In genomic region chr6:86438272-86439118, GRCm38 (mm10) we compare ENCODE assay signal across 8 mouse cellular contexts. TPM values are rescaled to one million over a fixed set of nuclear protein-coding genes. Genes with fewer than 3 reads are reported as not detected.
A peak's percentile ranks its signal among the peaks of the same experiment; 100 is the strongest.
DNase-seq lines count a peak whose midpoint lies in the region; ATAC-seq lines count a peak whose summit lies in the region.

C87436 (plus strand) TSS chr6:86438374.

- H3K4me1 ChIP-seq in hindbrain, embryonic 14.5 days (replicated peaks; ENCODE audit: control insufficient read depth, insufficient read depth, low read length), result peaks cover 9% of the 10 kb centered on the region

- peak within 1 kb of the TSS; percentile 74 for H3K4me3 ChIP-seq in hindbrain, embryonic 14.5 days (replicated peaks; ENCODE audit: low read length)

- peak within 1 kb of the TSS; percentile 80 for H3K4me2 ChIP-seq in hindbrain, embryonic 14.5 days (replicated peaks)

- H3K9ac ChIP-seq in hindbrain, embryonic 14.5 days, result peak within 1 kb of the TSS; percentile 89

- H3K27ac ChIP-seq in hindbrain, embryonic 14.5 days, result peak within 1 kb of the TSS; percentile 88

- peaks cover 37% of the 10 kb centered on the region for H3K36me3 ChIP-seq in hindbrain, embryonic 14.5 days (replicated peaks; ENCODE audit: control insufficient read depth, insufficient read depth)

- DNase-seq in R1 (ENCODE audit: low read depth, low spot score), result peak; percentile 97
- DNase-seq in cerebellum, postnatal 25 days, result peak; percentile 97 to 99
- peak; percentile 96 to 97 for DNase-seq in frontal cortex, postnatal 25 days (ENCODE audit: low spot score in 2 of 2)
- peak; percentile 96 for DNase-seq in hindbrain, embryonic 14.5 days (ENCODE audit: low spot score)
- DNase-seq in layer of hippocampus, postnatal 36 days, result peak; percentile 97
- peak; percentile 96 for DNase-seq in lung, postnatal 36 days
- DNase-seq in retina, postnatal 1 day, result peak; percentile 97
- peak; percentile 90 to 94 for DNase-seq in urinary bladder, adult 18-20 months (ENCODE audit: low spot score in 2 of 2)

- no peaks in the 10 kb centered on the region for H3K27me3 ChIP-seq in hindbrain, embryonic 14.5 days (ENCODE audit: control insufficient read depth, insufficient read depth, low read length)

- H3K9me3 ChIP-seq in hindbrain, embryonic 14.5 days (ENCODE audit: control insufficient read depth, low read length), result no peaks in the 10 kb centered on the region

- WGBS in hindbrain, embryonic 14.5 days, result under 1% methylated on average over 59 of the region's 59 CpGs

- peak; percentile 95 for ATAC-seq in hindbrain, embryonic 14.5 days (ENCODE audit: low FRiP score)

RNA-seq across cellular contexts. Expression of gene C87436, which starts in this region (rescaled TPM):
- 19.2 and 21.6 TPM in 2 replicates for polyA plus RNA-seq in hindbrain, embryonic 14.5 days (2014; fragmentation: Nextera tagmentation; extraction: Ambion mirVana)
- 10 to 100 TPM; 16.4 to 16.5 TPM for total RNA-seq in layer of hippocampus, postnatal 36 days (2021)

Comparison
In these comparisons a context has a peak if more than half of its experiments do, and no peak if none do; other contexts are left out.
1. Peak in every context shown above with its lines: DNase-seq, ATAC-seq, H3K4me3 ChIP-seq and H3K27ac ChIP-seq.